Comparison of ENCODE assay signal across 22 mouse cellular contexts in genomic region chr2:49869782-49870514, GRCm38 (mm10).
DNase-seq lines count a peak whose midpoint lies in the region; ATAC-seq and TF ChIP-seq lines count a peak whose summit lies in the region.
"Had no signal": no experiment of that assay in that cellular context is flagged by ENCODE, and none has a peak within 500 bp of the region (broad histone marks: within the 10 kb centered on the region; RNA-seq: fewer than 3 reads in every experiment).

No protein-coding gene starts in this region.

- no peaks in the 10 kb centered on the region for H3K27me3 ChIP-seq in liver, embryonic 13.5 days
- H3K27me3 ChIP-seq: heart, embryonic 13.5 days; limb, embryonic 15.5 days; Patski; stomach, embryonic 15.5 days had no signal

- no peaks in the 10 kb centered on the region for H3K9me3 ChIP-seq in liver, embryonic 13.5 days (replicated peaks)
- H3K9me3 ChIP-seq: heart, embryonic 13.5 days; limb, embryonic 15.5 days; stomach, embryonic 15.5 days had no signal

- no peak for TF ChIP-seq CTCF in layer of hippocampus, adult 2 months (conservative IDR thresholded peaks at IDR 0.05)

- H3K9ac ChIP-seq in liver, embryonic 13.5 days = no peak overlapping the region
- H3K9ac ChIP-seq: heart, embryonic 13.5 days; limb, embryonic 15.5 days; stomach, embryonic 15.5 days had no signal

- intact Hi-C loops in heart, postnatal 10 days (cut with DNase I) = no loop called here

- no peaks in the 10 kb centered on the region for H3K36me3 ChIP-seq in liver, embryonic 13.5 days
- H3K36me3 ChIP-seq: embryonic facial prominence, embryonic 10.5 days; heart, embryonic 13.5 days; limb, embryonic 15.5 days; stomach, embryonic 15.5 days had no signal

- H3K27ac ChIP-seq in layer of hippocampus, adult 2 months = 0 out of 2 replicates have a peak overlapping the region, but pooled peaks have one; percentile 39
- peak overlapping the region; percentile 13; the same call in 1 of the 2 replicates for H3K27ac ChIP-seq in liver, embryonic 13.5 days
- H3K27ac ChIP-seq: embryonic facial prominence, embryonic 10.5 days; heart, embryonic 13.5 days; hindbrain, postnatal 0 days; kidney, postnatal 0 days; limb, embryonic 15.5 days; stomach, embryonic 15.5 days had no signal

- DNase-seq in layer of hippocampus, adult 2 months (ENCODE audit: low spot score in 2 of 2) = no peak
- DNase-seq in layer of hippocampus, adult 11-12 months (ENCODE audit: low spot score) = no peak
- DNase-seq in c-Kit-positive CD71-positive TER-119-positive erythroid progenitor cells, embryonic 14.5 days (ENCODE audit: low spot score) = peak; percentile 14
- peak; percentile 19 for DNase-seq in liver, embryonic 13.5 days
- DNase-seq in left cerebral cortex, adult 8-10 months (ENCODE audit: low spot score in 2 of 2) = no peak
- no peak for DNase-seq in embryo, embryonic 11 days
- no peak for DNase-seq in heart, postnatal 10 days
- DNase-seq: adrenal gland, adult 8-10 months; cerebellum, postnatal 25 days; heart, adult 18-20 months; heart, postnatal 36 days; kidney, adult 11 months; lung, postnatal 10 days; right cerebral cortex, postnatal 14 days; thymus, adult 18-20 months had no signal

- peaks cover 11% of the 10 kb centered on the region for H3K4me1 ChIP-seq in liver, embryonic 13.5 days (replicated peaks)
- H3K4me1 ChIP-seq: embryonic facial prominence, embryonic 10.5 days; heart, embryonic 13.5 days; limb, embryonic 15.5 days; stomach, embryonic 15.5 days had no signal

- peak; percentile 81 for ATAC-seq in liver, embryonic 13.5 days (ENCODE audit: low read depth)
- ATAC-seq: Patski had no signal

- no peak overlapping the region for H3K4me3 ChIP-seq in layer of hippocampus, adult 2 months
- H3K4me3 ChIP-seq in liver, embryonic 13.5 days (replicated peaks) = no peak overlapping the region
- H3K4me3 ChIP-seq: embryonic facial prominence, embryonic 10.5 days; heart, embryonic 13.5 days; limb, embryonic 15.5 days; stomach, embryonic 15.5 days had no signal

- 34% methylated on average over 10 of the region's 10 CpGs for WGBS in liver, embryonic 13.5 days (ENCODE audit: insufficient replicate concordance)

- H3K4me2 ChIP-seq in liver, embryonic 13.5 days = 0 out of 2 replicates have a peak overlapping the region, but pooled peaks have one; percentile 8
- H3K4me2 ChIP-seq: heart, embryonic 13.5 days; limb, embryonic 15.5 days; stomach, embryonic 15.5 days had no signal

Comparison
In these comparisons a context has a peak if more than half of its experiments do, and no peak if none do; other contexts are left out.
1. DNase-seq: peak in c-Kit-positive CD71-positive TER-119-positive erythroid progenitor cells, embryonic 14.5 days (single experiment) and liver, embryonic 13.5 days (single experiment); none in layer of hippocampus, adult 2 months (0 of 2), layer of hippocampus, adult 11-12 months (single experiment), left cerebral cortex, adult 8-10 months (0 of 2), embryo, embryonic 11 days (single experiment) and heart, postnatal 10 days (0 of 2).